Mouse (Mus musculus) midbrain, embryonic 15.5 days (tissue): ENCODE results near the gene Cald1. TPM values are rescaled to one million over a fixed set of nuclear protein-coding genes. Genes with fewer than 3 reads are reported as not detected.

ENCODE experiments used
- ATAC-seq: fragments of 200-750 bp; cut with Nextera tagmentation; replicated peaks from 2 replicates; pipeline ENCODE4 v1.8.0; 2017; ENCODE audit warnings: moderate TSS enrichment
- H3K27ac ChIP-seq: fragments of 300-500 bp; sonication (generic); 2 replicates; pipeline ENCODE4 v1.5.1; 2015; ENCODE audit warnings: mild to moderate bottlenecking, inconsistent platforms
- H3K27me3 ChIP-seq: fragments of 300-500 bp; sonication (generic); replicated peaks from 2 replicates; pipeline ENCODE4 v1.6.1; 2015; ENCODE audit warnings: inconsistent platforms
- H3K36me3 ChIP-seq: fragments of 300-500 bp; sonication (generic); replicated peaks from 2 replicates; pipeline ENCODE4 v1.6.1; 2015; ENCODE audit warnings: inconsistent platforms
- H3K4me1 ChIP-seq: fragments of 300-500 bp; sonication (generic); 2 replicates; pipeline ENCODE4 v1.6.1; 2015; ENCODE audit warnings: inconsistent platforms
- H3K4me2 ChIP-seq: fragments of 300-500 bp; sonication (generic); 2 replicates; pipeline ENCODE4 v1.6.1; 2015; ENCODE audit warnings: inconsistent platforms, mild to moderate bottlenecking, moderate library complexity
- H3K4me3 ChIP-seq: fragments of 300-500 bp; sonication (generic); 2 replicates; pipeline ENCODE4 v1.5.1; 2015; ENCODE audit warnings: mild to moderate bottlenecking, inconsistent platforms
- H3K9ac ChIP-seq: fragments of 300-500 bp; sonication (generic); 2 replicates; pipeline ENCODE4 v1.6.1; 2015; ENCODE audit warnings: mild to moderate bottlenecking, inconsistent platforms
- H3K9me3 ChIP-seq: fragments of 300-500 bp; sonication (generic); 2 replicates; pipeline ENCODE4 v1.6.1; 2016; ENCODE audit warnings: inconsistent platforms
- WGBS: fragments of 180-500 bp; shearing (Covaris S2); methylation state at CpG from one replicate; pipeline ENCODE4 v1.1.7; 2015; ENCODE audit warnings: mixed read lengths; 5-methylcytosine and 5-hydroxymethylcytosine counted together
- polyA plus RNA-seq: library from polyadenylated mRNA; unstranded; fragments of >200 nt; fragmentation: Nextera tagmentation; extraction: Ambion mirVana; gene quantifications from 2 replicates; pipeline ENCODE4 v1.2.1, GENCODE M21; 2015

Cald1 gene
- polyA plus RNA-seq, 1 experiment from 2014 or later, result 65.1 TPM

- Histone ChIP-seq H3K4me2 (no peak overlapping the region), H3K36me3 (no peaks in the 10 kb centered on the region; the same call in 1 of the 2 replicates), H3K9ac (no peak overlapping the region), H3K27ac (no peak overlapping the region), H3K4me3 (no peak overlapping the region), H3K9me3 (no peaks in the 10 kb centered on the region), H3K27me3 (no peaks in the 10 kb centered on the region), H3K4me1 (no peaks in the 10 kb centered on the region)
- no peak for ATAC-seq
- 86% methylated on average over 2 of the region's 2 CpGs for WGBS
These were observed 160.0 kb downstream of the Cald1 start for GRCm38 (mm10) chr6:34758340-34758739.

GRCm38 (mm10) chr6:34760023-34760422, 161.7 kb downstream of the Cald1 start:
- no peak overlapping the region for H3K27ac ChIP-seq
- 46% methylated on average over 4 of the region's 4 CpGs for WGBS
- H3K9me3 ChIP-seq, result no peaks in the 10 kb centered on the region
- H3K4me1 ChIP-seq, result no peaks in the 10 kb centered on the region
- no peak overlapping the region for H3K4me3 ChIP-seq
- no peaks in the 10 kb centered on the region; the same call in 1 of the 2 replicates for H3K36me3 ChIP-seq
- no peak overlapping the region for H3K9ac ChIP-seq
- ATAC-seq, result no peak
- H3K4me2 ChIP-seq, result no peak overlapping the region
- H3K27me3 ChIP-seq, result no peaks in the 10 kb centered on the region

GRCm38 (mm10) chr6:34765721-34766120, 167.4 kb downstream of the Cald1 start:
- 94% methylated on average over 5 of the region's 5 CpGs for WGBS
- no peak overlapping the region for H3K27ac ChIP-seq
- H3K4me1 ChIP-seq, result no peaks in the 10 kb centered on the region

GRCm38 (mm10) chr6:34769984-34770383, 171.7 kb downstream of the Cald1 start:
- Histone ChIP-seq H3K4me1 (no peaks in the 10 kb centered on the region), H3K27me3 (no peaks in the 10 kb centered on the region), H3K4me2 (no peak overlapping the region), H3K4me3 (no peak overlapping the region), H3K36me3 (peaks cover 9% of the 10 kb centered on the region; the same call in 1 of the 2 replicates), H3K9ac (no peak overlapping the region), H3K9me3 (no peaks in the 10 kb centered on the region), H3K27ac (no peak overlapping the region)
- no peak for ATAC-seq
- WGBS, result 95% methylated on average over 2 of the region's 2 CpGs

More at GRCm38 (mm10) chr6:34765721-34766120, 167.4 kb downstream of the Cald1 start:
- Histone ChIP-seq H3K9me3 (no peaks in the 10 kb centered on the region), H3K4me3 (no peak overlapping the region), H3K9ac (no peak overlapping the region), H3K36me3 (peaks cover 9% of the 10 kb centered on the region; the same call in 1 of the 2 replicates), H3K27me3 (no peaks in the 10 kb centered on the region), H3K4me2 (no peak overlapping the region)
- ATAC-seq, result no peak

- Histone ChIP-seq H3K4me1 (no peaks in the 10 kb centered on the region), H3K27me3 (no peaks in the 10 kb centered on the region), H3K9me3 (no peaks in the 10 kb centered on the region), H3K27ac (no peak overlapping the region), H3K4me3 (no peak overlapping the region), H3K36me3 (peaks cover 8% of the 10 kb centered on the region; the same call in 1 of the 2 replicates), H3K4me2 (no peak overlapping the region), H3K9ac (no peak overlapping the region)
- WGBS, result 91% methylated on average over 6 of the region's 6 CpGs
- ATAC-seq, result no peak
These were observed 172.2 kb downstream of the Cald1 start for GRCm38 (mm10) chr6:34770491-34770890.

GRCm38 (mm10) chr6:34776396-34776795, 178.1 kb downstream of the Cald1 start:
- Histone ChIP-seq H3K27ac (no peak overlapping the region), H3K4me2 (no peak overlapping the region), H3K4me1 (peaks cover 6% of the 10 kb centered on the region), H3K9me3 (no peaks in the 10 kb centered on the region), H3K9ac (no peak overlapping the region), H3K36me3 (no peaks in the 10 kb centered on the region; the same call in 1 of the 2 replicates), H3K27me3 (no peaks in the 10 kb centered on the region), H3K4me3 (no peak overlapping the region)
- no peak for ATAC-seq

- Histone ChIP-seq H3K4me1 (peaks cover 6% of the 10 kb centered on the region), H3K9me3 (no peaks in the 10 kb centered on the region), H3K9ac (no peak overlapping the region), H3K36me3 (no peaks in the 10 kb centered on the region; the same call in 1 of the 2 replicates), H3K27me3 (no peaks in the 10 kb centered on the region), H3K27ac (no peak overlapping the region), H3K4me2 (no peak overlapping the region), H3K4me3 (no peak overlapping the region)
- whole genome bisulfite sequencing, result 88% methylated on average over 2 of the region's 2 CpGs
- no peak for ATAC-seq
These were observed 178.8 kb downstream of the Cald1 start for GRCm38 (mm10) chr6:34777094-34777493.

- no peak for ATAC-seq
- no peak overlapping the region for H3K27ac ChIP-seq
- whole genome bisulfite sequencing, result 70% methylated on average over 10 of the region's 10 CpGs
- H3K9ac ChIP-seq, result no peak overlapping the region
- H3K36me3 ChIP-seq, result no peaks in the 10 kb centered on the region; the same call in 1 of the 2 replicates
- H3K4me1 ChIP-seq, result peaks cover 6% of the 10 kb centered on the region
- no peak overlapping the region for H3K4me3 ChIP-seq
- no peak overlapping the region for H3K4me2 ChIP-seq
- no peaks in the 10 kb centered on the region for H3K9me3 ChIP-seq
- no peaks in the 10 kb centered on the region for H3K27me3 ChIP-seq
These were observed 179.8 kb downstream of the Cald1 start for GRCm38 (mm10) chr6:34777981-34778668.

- Histone ChIP-seq H3K9me3 (no peaks in the 10 kb centered on the region), H3K27me3 (no peaks in the 10 kb centered on the region), H3K4me2 (peak within 1 kb of the TSS; percentile 68), H3K4me1 (peaks cover 6% of the 10 kb centered on the region), H3K36me3 (no peaks in the 10 kb centered on the region), H3K9ac (peak within 1 kb of the TSS; percentile 96), H3K27ac (peak within 1 kb of the TSS; percentile 99), H3K4me3 (peak within 1 kb of the TSS; percentile 76)
- peak; percentile 96 for ATAC-seq
- WGBS, result under 1% methylated on average over 81 of the region's 81 CpGs
These were observed 182.1 kb downstream of the Cald1 start, which contains the start of gene Agbl3 for GRCm38 (mm10) chr6:34780231-34780942. Gene Agbl3 (plus strand): TSS chr6:34780432.

- Histone ChIP-seq H3K27ac (peak overlapping the region; percentile 99), H3K27me3 (no peaks in the 10 kb centered on the region), H3K36me3 (no peaks in the 10 kb centered on the region), H3K4me1 (peaks cover 6% of the 10 kb centered on the region), H3K4me3 (peak overlapping the region; percentile 76), H3K4me2 (peak overlapping the region; percentile 68), H3K9me3 (no peaks in the 10 kb centered on the region), H3K9ac (peak overlapping the region; percentile 96)
- 0 out of 2 replicates have a peak, but pooled peaks have one; percentile 2 for ATAC-seq
- 4% methylated on average over 13 of the region's 13 CpGs for WGBS
These were observed 182.6 kb downstream of the Cald1 start for GRCm38 (mm10) chr6:34780943-34781289.

GRCm38 (mm10) chr6:34782493-34782892, 184.2 kb downstream of the Cald1 start:
- no peak overlapping the region for H3K4me3 ChIP-seq
- no peak overlapping the region for H3K4me2 ChIP-seq
- H3K27me3 ChIP-seq, result no peaks in the 10 kb centered on the region
- H3K9me3 ChIP-seq, result no peaks in the 10 kb centered on the region
- no peaks in the 10 kb centered on the region for H3K36me3 ChIP-seq
- H3K9ac ChIP-seq, result no peak overlapping the region
- no peak for ATAC-seq
- WGBS, result 91% methylated on average over 1 of the region's 1 CpGs
- no peak overlapping the region for H3K27ac ChIP-seq
- peaks cover 6% of the 10 kb centered on the region for H3K4me1 ChIP-seq

GRCm38 (mm10) chr6:34796881-34797280, 198.6 kb downstream of the Cald1 start:
- Histone ChIP-seq H3K9ac (no peak overlapping the region), H3K4me1 (no peaks in the 10 kb centered on the region), H3K4me2 (no peak overlapping the region), H3K36me3 (no peaks in the 10 kb centered on the region), H3K27ac (no peak overlapping the region), H3K9me3 (no peaks in the 10 kb centered on the region), H3K27me3 (no peaks in the 10 kb centered on the region), H3K4me3 (no peak overlapping the region)
- 85% methylated on average over 3 of the region's 3 CpGs for WGBS
- no peak for ATAC-seq
